Mouse (Mus musculus) heart, adult 2 months (tissue): ENCODE measurements at regions not wholly inside any gene's neighbourhood (a gene's known extent, or its start where the extent isn't known, plus 50 kb on each side); places are given as distances from the start of the nearest gene placed in this dataset.

Experiments
- DNase-seq, 2 experiments: peaks; one replicate each; pipeline ENCODE4 v3.0.0; 2021
- H3K27ac ChIP-seq: fragments of 200-600 bp; 2 replicates; pipeline ENCODE4 v1.8.1; 2022
- H3K27me3 ChIP-seq: fragments of 200-500 bp; 2 replicates; pipeline ENCODE4 v1.6.1; 2012; ENCODE audit warnings: mild to moderate bottlenecking, low read length, inconsistent platforms, mixed read lengths; ENCODE audit not compliant: control insufficient read depth, insufficient read depth
- H3K36me3 ChIP-seq: fragments of 200-500 bp; 2 replicates; pipeline ENCODE4 v1.6.1; 2012; ENCODE audit warnings: low read length, inconsistent platforms; ENCODE audit not compliant: control insufficient read depth, insufficient read depth
- H3K4me1 ChIP-seq: fragments of 200-500 bp; 2 replicates; pipeline ENCODE4 v1.6.1; 2011; ENCODE audit warnings: low read length; ENCODE audit not compliant: control insufficient read depth, insufficient read depth
- H3K4me3 ChIP-seq: fragments of 200-600 bp; 2 replicates; pipeline ENCODE4 v1.8.1; 2022
- H3K79me2 ChIP-seq: fragments of 200-500 bp; replicated peaks from 2 replicates; pipeline ENCODE4 v1.6.1; 2012; ENCODE audit warnings: mild to moderate bottlenecking, inconsistent platforms, low read length, moderate library complexity, mixed read lengths; ENCODE audit not compliant: control insufficient read depth, insufficient read depth
- H3K9ac ChIP-seq: fragments of 200-500 bp; 2 replicates; pipeline ENCODE4 v1.6.1; 2012; ENCODE audit warnings: low read depth, mild to moderate bottlenecking, control low read depth, inconsistent platforms, low read length, mixed read lengths
- CTCF ChIP-seq: fragments of 200-600 bp; IDR thresholded peaks from 2 replicates; pipeline ENCODE4 v1.8.1; 2022; ENCODE audit warnings: antibody characterized with exemption, mild to moderate bottlenecking, moderate library complexity
- EP300 ChIP-seq: fragments of 200-500 bp; IDR thresholded peaks from 2 replicates; pipeline ENCODE4 v1.6.1; 2011; ENCODE audit warnings: low read depth, low read length, control low read depth; ENCODE audit not compliant: insufficient read depth
- POLR2A ChIP-seq: fragments of 200-500 bp; IDR thresholded peaks from 2 replicates; pipeline ENCODE4 v1.6.1; 2011; ENCODE audit warnings: mild to moderate bottlenecking, low read depth, low read length, control low read depth; ENCODE audit not compliant: insufficient read depth
- WGBS: fragments of 180-500 bp; shearing (Covaris S2); methylation state at CpG from one replicate; pipeline ENCODE4 v1.1.7; 2018; 5-methylcytosine and 5-hydroxymethylcytosine counted together
- intact Hi-C: fragments of 180-260 bp; cut with DNase I; formaldehyde crosslinking; loops from one replicate; pipeline ENCODE4 v1.15.1; 2025

- H3K4me1 ChIP-seq, result no peaks in the 10 kb centered on the region
- intact Hi-C loops, result no loop called here
- no peak overlapping the region for H3K9ac ChIP-seq
- no peaks in the 10 kb centered on the region for H3K36me3 ChIP-seq
- H3K79me2 ChIP-seq, result no peaks in the 10 kb centered on the region
- WGBS, result 75% methylated on average over 5 of the region's 5 CpGs
- DNase-seq, result no peak
- no peaks in the 10 kb centered on the region for H3K27me3 ChIP-seq
- no peak for TF ChIP-seq EP300
- no peak for TF ChIP-seq POLR2A
- TF ChIP-seq CTCF, result no peak
- H3K4me3 ChIP-seq, result no peak overlapping the region
- H3K27ac ChIP-seq, result no peak overlapping the region
Measured at GRCm38 (mm10) chr7:70589713-70590112, 223.2 kb upstream of the Nr2f2 start.

- no peaks in the 10 kb centered on the region for H3K36me3 ChIP-seq
- no peaks in the 10 kb centered on the region for H3K79me2 ChIP-seq
- intact Hi-C loops, result no loop called here
- 88% methylated on average over 1 of the region's 1 CpGs for WGBS
- H3K4me3 ChIP-seq, result no peak overlapping the region
- no peaks in the 10 kb centered on the region for H3K27me3 ChIP-seq
- H3K9ac ChIP-seq, result no peak overlapping the region
- H3K4me1 ChIP-seq, result no peaks in the 10 kb centered on the region
- H3K27ac ChIP-seq, result no peak overlapping the region
- DNase-seq, result no peak
- no peak for TF ChIP-seq CTCF
- no peak for TF ChIP-seq POLR2A
- no peak for TF ChIP-seq EP300
Measured at GRCm38 (mm10) chr7:70588061-70588460, 221.5 kb upstream of the Nr2f2 start.

GRCm38 (mm10) chr7:70584480-70584879, 217.9 kb upstream of the Nr2f2 start:
- no peaks in the 10 kb centered on the region for H3K4me1 ChIP-seq
- H3K9ac ChIP-seq, result no peak overlapping the region
- WGBS, result 73% methylated on average over 13 of the region's 13 CpGs
- TF ChIP-seq CTCF (no peak), EP300 (no peak)
- no peak overlapping the region for H3K4me3 ChIP-seq
- intact Hi-C loops, result no loop called here
- H3K79me2 ChIP-seq, result no peaks in the 10 kb centered on the region
- H3K27me3 ChIP-seq, result no peaks in the 10 kb centered on the region
- no peaks in the 10 kb centered on the region for H3K36me3 ChIP-seq
- H3K27ac ChIP-seq, result no peak overlapping the region
- no peak for DNase-seq

GRCm38 (mm10) chr7:70576112-70576910, 209.8 kb upstream of the Nr2f2 start:
- Histone ChIP-seq H3K4me3 (no peak overlapping the region), H3K36me3 (no peaks in the 10 kb centered on the region), H3K9ac (no peak overlapping the region), H3K27ac (no peak overlapping the region), H3K27me3 (no peaks in the 10 kb centered on the region), H3K79me2 (no peaks in the 10 kb centered on the region), H3K4me1 (no peaks in the 10 kb centered on the region)
- TF ChIP-seq CTCF (no peak), EP300 (no peak), POLR2A (no peak)
- intact Hi-C loops, result no loop called here
- WGBS, result 46% methylated on average over 15 of the region's 15 CpGs
- DNase-seq, result peak in 1 of 2 experiments; percentile 4

GRCm38 (mm10) chr7:70575614-70576013, 209.1 kb upstream of the Nr2f2 start:
- Histone ChIP-seq H3K4me1 (no peaks in the 10 kb centered on the region), H3K27ac (no peak overlapping the region), H3K27me3 (no peaks in the 10 kb centered on the region), H3K36me3 (no peaks in the 10 kb centered on the region), H3K4me3 (no peak overlapping the region), H3K9ac (no peak overlapping the region), H3K79me2 (no peaks in the 10 kb centered on the region)
- intact Hi-C loops, result no loop called here
- DNase-seq, result no peak
- 66% methylated on average over 2 of the region's 2 CpGs for WGBS
- TF ChIP-seq CTCF, result no peak
- TF ChIP-seq POLR2A, result no peak
- TF ChIP-seq EP300, result no peak

GRCm38 (mm10) chr7:70574194-70574593, 207.7 kb upstream of the Nr2f2 start:
- Histone ChIP-seq H3K36me3 (no peaks in the 10 kb centered on the region), H3K27me3 (no peaks in the 10 kb centered on the region), H3K9ac (no peak overlapping the region), H3K4me3 (no peak overlapping the region), H3K79me2 (no peaks in the 10 kb centered on the region), H3K4me1 (no peaks in the 10 kb centered on the region), H3K27ac (no peak overlapping the region)
- WGBS, result 58% methylated on average over 6 of the region's 6 CpGs
- TF ChIP-seq CTCF (no peak), POLR2A (no peak), EP300 (no peak)
- DNase-seq, result no peak
- intact Hi-C loops, result no loop called here
